Mouse (Mus musculus): ENCODE data around the gene Wipf2.

- no peak for TF ChIP-seq CTCF (IDR thresholded peaks at IDR 0.05)
- no peak for TF ChIP-seq POLR2A (IDR thresholded peaks at IDR 0.05; ENCODE audit: insufficient read depth, low read depth, low read length)
- no peak for TF ChIP-seq EP300 (IDR thresholded peaks at IDR 0.05; ENCODE audit: insufficient read depth, low read depth, low read length)
These were observed 8.0 kb downstream of the Wipf2 start for GRCm38 (mm10) chr11:98871416-98871815.

All from heart, adult 2 months (tissue).